Mouse (Mus musculus): ENCODE data around the gene Kctd14. TPM values are rescaled to one million over a fixed set of nuclear protein-coding genes. Genes with fewer than 3 reads are reported as not detected.
"Not testable (repeated sequence)": the region's sequence is repeated elsewhere in the genome, so short reads cannot be mapped to it uniquely, and the experiment has no call there.

Gene Kctd14
- total RNA-seq (2021) = under 1 TPM; 0.16 to 0.23 TPM
- long read RNA-seq, experiment 1 = 0 reads
- long read RNA-seq, experiment 2 = 0 reads

DNA sequence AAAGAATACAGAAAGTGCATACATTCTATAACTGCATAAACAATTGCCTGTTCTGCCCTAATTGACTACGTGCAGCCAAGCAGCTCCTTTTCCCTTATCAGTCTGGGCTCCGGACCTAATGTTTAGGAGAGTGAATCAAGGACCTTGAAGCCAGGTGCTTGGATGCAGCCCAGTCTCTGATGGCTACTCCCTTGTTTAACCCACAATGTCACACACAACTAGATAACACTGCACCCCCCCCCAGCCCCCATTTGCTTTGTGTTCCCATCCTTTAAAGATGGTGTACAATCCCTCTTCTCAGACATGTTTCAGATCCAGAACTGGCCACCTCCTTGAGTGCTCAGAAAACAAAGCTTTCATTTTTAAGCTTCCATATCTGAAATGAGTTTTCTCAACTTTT lies at the start of gene Kctd14:
Gene Kctd14, plus strand, starts transcription at position 301 of the 400 bp plus-strand sequence.
- DNase-seq; intact Hi-C loops (cut with DNase I; ENCODE audit: low total_unique reads): not testable (repeated sequence)

DNA sequence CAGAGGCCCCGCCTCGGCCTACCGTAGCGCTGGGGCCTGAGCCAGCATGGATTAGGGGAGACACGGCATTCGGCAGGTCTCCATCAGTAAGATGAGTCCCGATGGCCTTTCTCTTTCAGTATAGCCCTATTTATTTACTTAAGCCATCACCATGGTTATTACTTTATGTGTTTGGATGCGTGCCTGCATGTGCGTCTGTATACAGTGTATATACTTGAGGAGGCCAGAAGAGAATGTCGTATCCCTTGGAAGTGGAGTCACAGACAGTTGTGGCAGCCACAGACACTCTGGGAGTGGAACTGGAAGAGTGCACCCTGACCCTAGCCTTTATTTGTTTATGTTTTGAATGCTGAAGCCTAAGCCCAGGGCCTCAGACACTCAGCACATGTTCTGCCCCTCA lies 44.0 kb upstream of the Kctd14 start:
- intact Hi-C loops (cut with DNase I; ENCODE audit: low total_unique reads) = no loop called here
- DNase-seq = no peak

GRCm38 (mm10) chr7:97411106-97411505 lies 40.0 kb upstream of the Kctd14 start:
- intact Hi-C loops (cut with DNase I; ENCODE audit: low total_unique reads) = no loop called here

DNA sequence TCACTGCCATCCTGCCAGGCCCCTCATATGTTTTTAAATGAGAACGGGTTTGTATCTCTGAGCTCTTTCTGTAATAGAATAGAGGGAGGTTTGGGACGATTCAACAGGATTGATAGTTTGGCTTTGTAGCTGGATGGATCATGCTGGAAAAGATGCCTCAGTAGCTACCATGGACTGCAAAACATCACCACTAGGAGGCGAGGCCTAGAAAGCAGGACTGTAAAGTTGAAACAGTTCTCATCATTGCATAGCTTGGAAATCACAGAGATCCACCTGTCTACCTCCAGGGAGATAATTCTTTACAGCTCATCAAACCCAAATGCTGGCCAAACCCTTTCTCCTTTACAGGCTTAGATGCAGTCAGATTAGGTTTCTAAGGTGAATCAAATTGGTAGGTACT lies 39.5 kb upstream of the Kctd14 start:
- intact Hi-C loops (cut with DNase I; ENCODE audit: low total_unique reads) = no loop called here
- no peak for DNase-seq

More at GRCm38 (mm10) chr7:97411106-97411505, 40.0 kb upstream of the Kctd14 start:
- no peak for DNase-seq

- intact Hi-C loops (cut with DNase I; ENCODE audit: low total_unique reads) = no loop called here
- DNase-seq = no peak
These were observed 37.1 kb upstream of the Kctd14 start for GRCm38 (mm10) chr7:97413981-97414380.

DNA sequence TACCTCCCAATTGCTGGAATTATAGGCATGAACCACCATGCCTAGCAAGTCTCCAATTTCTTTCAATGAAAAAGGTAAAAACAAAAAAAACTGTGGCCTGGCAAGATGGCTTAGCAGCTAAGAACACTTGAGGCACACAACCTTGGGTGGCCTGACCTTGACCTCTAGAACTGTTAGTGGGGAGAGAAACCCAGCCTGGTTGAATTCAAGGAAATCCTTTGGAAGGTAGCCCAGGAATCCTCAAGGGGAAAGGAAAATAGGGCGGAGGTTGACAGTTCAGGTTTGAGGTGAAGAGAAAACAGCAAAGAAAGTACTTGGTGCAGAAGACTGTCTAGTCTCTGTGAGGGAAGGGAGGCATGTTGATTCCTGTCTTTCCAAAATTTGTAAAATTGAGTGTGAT lies 36.7 kb upstream of the Kctd14 start:
- no peak for DNase-seq
- intact Hi-C loops (cut with DNase I; ENCODE audit: low total_unique reads) = no loop called here

- intact Hi-C loops (cut with DNase I; ENCODE audit: low total_unique reads) = no loop called here
- DNase-seq = no peak
These were observed 36.0 kb upstream of the Kctd14 start for GRCm38 (mm10) chr7:97414915-97415687.

- no peak for DNase-seq
- intact Hi-C loops (cut with DNase I; ENCODE audit: low total_unique reads) = no loop called here
These were observed 34.6 kb upstream of the Kctd14 start for GRCm38 (mm10) chr7:97416473-97416872.

DNA sequence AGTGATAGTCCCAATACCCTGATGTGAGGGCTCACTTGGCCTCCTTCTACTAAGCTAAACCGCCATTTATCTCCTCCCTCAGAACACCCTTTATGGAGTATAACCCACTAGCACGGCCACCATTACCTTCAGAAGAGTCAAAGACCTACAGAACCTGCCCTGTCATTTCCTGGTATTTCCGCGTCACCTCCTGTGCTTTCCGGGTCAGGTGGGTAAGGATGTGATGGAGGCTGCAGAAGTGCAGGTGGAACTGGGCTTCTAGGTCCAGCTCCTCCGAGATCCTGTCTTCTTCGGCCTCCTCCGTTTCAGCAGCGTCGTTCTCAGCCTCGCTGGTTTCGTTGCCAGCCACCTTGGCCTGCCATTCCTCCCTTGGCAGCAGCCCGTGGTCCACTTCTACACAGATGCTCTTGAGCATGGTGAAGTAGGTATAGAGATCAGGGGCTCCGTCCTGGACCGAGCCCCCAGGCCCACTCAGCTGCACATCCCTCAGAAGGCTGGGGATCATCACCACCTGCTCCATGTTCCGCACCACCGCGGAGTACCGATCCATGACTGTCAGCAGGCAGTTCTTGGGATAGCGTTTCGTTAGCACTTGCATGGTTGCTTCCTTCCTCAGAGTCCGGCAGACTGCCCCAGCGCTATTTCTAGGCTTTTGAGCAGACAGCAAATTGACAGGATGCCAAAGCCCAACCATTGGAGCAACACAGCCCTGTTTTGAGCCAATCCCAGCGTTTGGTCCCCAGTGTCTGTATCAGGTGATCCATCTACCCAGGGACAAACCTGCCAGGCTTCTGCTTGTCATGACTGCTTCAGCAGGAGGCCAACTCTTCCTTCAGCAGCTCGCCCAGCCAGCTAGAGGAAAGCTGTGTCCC lies 34.0 kb upstream of the Kctd14 start, which contains the start of gene Thrsp:
Gene Thrsp, minus strand, starts transcription at position 825 of the 872 bp plus-strand sequence.
- intact Hi-C loops (cut with DNase I; ENCODE audit: low total_unique reads) = no loop called here
- peak; percentile 81 for DNase-seq

DNA sequence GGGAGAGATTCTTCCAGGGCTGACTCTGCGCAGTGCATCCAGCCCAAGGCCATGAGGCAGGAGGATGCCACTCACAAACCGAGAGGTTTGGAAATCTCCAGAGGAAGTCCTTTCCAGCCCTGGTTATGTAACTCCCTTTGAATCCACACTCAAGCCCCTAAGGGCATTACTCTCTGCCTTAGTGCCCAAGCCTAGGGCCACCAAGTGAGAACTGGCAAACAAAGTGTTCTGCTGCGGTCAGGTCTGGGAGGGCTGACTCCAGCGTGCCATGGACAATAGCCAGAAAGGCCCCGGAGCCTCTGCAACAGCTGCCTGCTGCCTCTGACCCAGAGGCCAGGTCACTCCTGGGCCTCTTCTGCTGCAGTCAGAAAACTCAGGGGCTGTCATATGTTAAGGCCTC lies 32.4 kb upstream of the Kctd14 start:
- intact Hi-C loops (cut with DNase I; ENCODE audit: low total_unique reads) = no loop called here
- DNase-seq = peak; percentile 73

DNA sequence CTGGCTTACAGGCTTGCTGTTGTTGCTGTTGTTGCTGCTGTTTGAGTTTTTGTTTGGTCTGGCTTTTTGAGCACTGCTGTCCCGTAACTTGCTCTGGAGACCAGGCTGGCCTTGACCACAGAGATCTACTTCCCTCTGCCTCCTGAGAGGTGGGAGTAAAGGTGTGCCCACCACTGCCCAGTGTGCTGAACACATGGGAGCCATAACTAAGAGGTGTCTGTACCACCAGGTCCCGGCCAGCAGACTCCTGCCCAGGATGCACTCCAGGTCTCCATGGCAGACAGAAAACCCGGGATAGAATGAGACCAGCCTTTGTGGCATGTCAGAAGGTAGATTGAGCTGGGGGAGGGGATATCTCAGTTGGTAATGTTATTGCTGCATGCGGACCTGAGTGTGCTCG lies 32.0 kb upstream of the Kctd14 start:
- intact Hi-C loops (cut with DNase I; ENCODE audit: low total_unique reads) = no loop called here
- no peak for DNase-seq

GRCm38 (mm10) chr7:97420406-97420805 lies 30.7 kb upstream of the Kctd14 start:
- no peak for DNase-seq
- intact Hi-C loops (cut with DNase I; ENCODE audit: low total_unique reads) = loop anchor here (10.0 kb wide), 1 partner anchor 154 kb away; the partner anchor contains the start of genes Aamdc and Rsf1

DNA sequence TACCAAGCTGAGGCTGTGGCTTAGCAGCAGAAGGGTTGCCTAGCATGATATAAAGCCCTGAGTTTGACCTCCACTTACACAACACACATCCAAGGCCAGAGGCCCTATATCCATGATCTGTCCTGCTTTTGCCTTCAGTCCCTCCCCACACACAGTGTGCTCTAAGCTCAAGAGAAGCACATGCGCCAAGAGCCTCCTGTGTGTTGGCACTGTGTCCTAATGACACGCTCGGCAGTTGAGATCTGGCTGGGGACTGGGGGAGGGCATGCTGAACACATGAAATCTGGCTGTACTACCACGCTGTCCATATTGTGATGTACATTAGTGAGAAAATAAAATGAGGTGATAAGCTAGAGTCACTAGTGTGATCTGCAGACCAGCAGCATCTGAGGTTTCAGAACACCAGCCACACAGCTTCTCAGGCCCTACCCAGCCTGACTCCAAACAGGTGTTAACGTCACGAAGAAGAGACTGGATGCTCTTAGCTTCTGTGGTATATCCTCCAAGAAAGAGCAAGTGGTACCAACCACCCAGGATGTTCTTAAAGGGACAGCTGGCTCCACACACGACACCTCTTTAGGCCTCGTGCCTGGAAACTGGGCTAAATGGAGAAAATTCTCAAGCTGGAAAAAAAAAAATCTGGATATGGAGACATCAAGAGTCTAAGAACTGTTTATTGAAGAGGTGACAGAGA lies 30.0 kb upstream of the Kctd14 start:
- DNase-seq = peak; percentile 33
- intact Hi-C loops (cut with DNase I; ENCODE audit: low total_unique reads) = loop anchor here (10.0 kb wide), 1 partner anchor 154 kb away; the partner anchor contains the start of genes Aamdc and Rsf1

DNA sequence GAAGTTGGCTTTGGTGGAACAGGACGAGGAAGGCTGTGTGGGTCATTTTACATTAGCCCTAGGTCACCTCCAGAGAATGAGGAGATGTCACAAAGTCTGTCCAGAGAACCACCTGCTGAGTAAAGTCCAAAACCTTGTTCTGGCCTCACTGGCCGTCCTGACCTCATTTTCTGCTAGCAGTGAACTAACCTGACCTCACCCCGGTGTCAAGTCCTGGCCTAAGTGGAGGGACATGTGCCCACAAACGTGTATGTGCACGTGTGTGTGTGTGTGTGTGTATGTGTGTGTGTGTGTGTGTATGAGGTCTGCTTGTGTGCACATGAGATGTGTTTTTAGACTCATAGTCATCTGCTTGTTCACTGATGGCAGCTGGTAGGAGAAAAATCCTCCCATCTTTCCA lies 27.4 kb upstream of the Kctd14 start:
- no peak for DNase-seq
- intact Hi-C loops (cut with DNase I; ENCODE audit: low total_unique reads) = loop anchor here (10.0 kb wide), 1 partner anchor 151 kb away; the partner anchor contains the start of genes Aamdc and Rsf1

GRCm38 (mm10) chr7:97424621-97425245 lies 26.4 kb upstream of the Kctd14 start:
- DNase-seq = peak; percentile 92
- intact Hi-C loops (cut with DNase I; ENCODE audit: low total_unique reads) = loop anchor here (5.0 to 10.0 kb wide), 2 partner anchors 53 to 150 kb away; partner anchors contain the start of genes Aamdc and Rsf1

- intact Hi-C loops (cut with DNase I; ENCODE audit: low total_unique reads) = loop anchor here (5.0 to 10.0 kb wide), 2 partner anchors 51 to 148 kb away; partner anchors contain the start of genes Aamdc and Rsf1
- DNase-seq = no peak
These were observed 24.6 kb upstream of the Kctd14 start for GRCm38 (mm10) chr7:97426566-97426965.

DNA sequence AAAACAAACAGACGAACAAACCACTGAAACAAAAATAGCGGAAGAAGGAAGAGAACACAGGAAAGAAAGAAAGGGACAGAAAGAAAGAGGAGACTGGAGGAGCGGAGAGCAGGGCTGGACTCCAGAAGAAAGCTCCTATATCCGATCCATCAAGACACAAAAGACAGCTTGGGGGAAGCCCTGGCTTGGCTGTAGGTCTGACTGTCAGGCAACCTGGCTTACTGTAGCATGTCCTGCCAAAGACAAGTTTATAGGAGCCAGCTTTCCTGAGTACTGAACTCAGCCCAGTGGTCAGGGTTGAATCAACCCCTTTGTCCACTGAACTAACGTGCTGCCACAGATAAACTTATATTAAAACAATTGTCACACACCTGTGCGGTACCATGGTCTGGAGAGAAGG lies 23.8 kb upstream of the Kctd14 start:
- no peak for DNase-seq
- intact Hi-C loops (cut with DNase I; ENCODE audit: low total_unique reads) = loop anchor here (5.0 to 10.0 kb wide), 2 partner anchors 50 to 148 kb away; partner anchors contain the start of genes Aamdc and Rsf1

DNA sequence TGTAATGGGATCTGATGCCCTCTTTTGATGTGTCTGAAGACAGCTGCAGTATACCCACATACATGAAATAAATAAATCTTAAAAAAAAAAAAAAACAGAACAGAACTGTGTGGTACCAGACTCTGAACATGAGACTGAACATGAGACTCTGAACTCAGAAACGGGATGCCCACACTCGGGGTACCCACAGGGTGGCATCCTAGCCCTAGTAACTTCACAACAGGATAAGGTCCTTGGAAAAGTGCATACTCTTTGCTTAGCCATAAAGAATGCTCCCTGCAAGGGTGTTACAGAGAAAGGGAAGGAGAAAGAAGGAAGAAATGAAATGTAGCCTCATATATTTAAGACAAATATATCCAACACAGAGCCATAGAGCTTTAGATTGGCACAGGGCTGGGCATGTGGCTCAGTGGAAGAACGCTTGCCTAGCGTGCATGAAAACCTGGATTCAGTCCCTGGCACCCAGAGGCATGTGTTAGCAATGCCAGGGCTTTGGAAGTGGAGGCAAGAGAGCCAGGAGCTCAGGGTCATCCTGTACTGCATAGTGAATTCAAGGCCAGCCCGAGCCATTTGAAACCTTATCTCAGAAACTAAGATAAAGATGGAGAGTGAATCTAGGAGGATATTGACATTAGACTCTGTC lies 23.2 kb upstream of the Kctd14 start:
- peak; percentile 43 for DNase-seq
- intact Hi-C loops (cut with DNase I; ENCODE audit: low total_unique reads) = loop anchor here (5.0 to 10.0 kb wide), 2 partner anchors 49 to 147 kb away; partner anchors contain the start of genes Aamdc and Rsf1
